Mouse (Mus musculus): ENCODE results near the gene Msl1. TPM values are rescaled to one million over a fixed set of nuclear protein-coding genes. Genes with fewer than 3 reads are reported as not detected.

Msl1 gene
- total and polyA plus RNA-seq, 3 experiments, result 25.9 to 58.1 (median 27.3) TPM

DNA sequence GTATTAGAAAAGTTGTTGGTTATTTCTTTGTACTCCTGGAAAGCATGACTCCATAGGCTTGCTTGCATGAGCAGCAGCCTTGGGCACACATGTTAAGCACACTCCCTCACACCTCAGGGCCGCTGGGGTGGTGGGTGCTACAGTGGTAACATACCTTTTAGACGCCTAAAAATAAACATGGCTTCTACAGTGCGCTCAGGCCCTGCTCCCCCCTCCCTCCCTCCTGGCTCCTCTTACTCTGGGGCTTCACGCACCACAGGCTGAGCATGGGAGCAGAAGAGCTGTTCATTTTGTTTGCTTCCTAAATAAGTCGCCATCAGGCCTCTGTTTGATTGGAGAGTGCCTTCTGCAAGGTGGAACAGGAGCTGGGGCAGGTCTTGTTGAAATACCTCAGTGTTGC is 2.0 kb downstream of the Msl1 start:
- peak overlapping the region; percentile 18; the same call in 1 of the 2 replicates for H3K27ac ChIP-seq (ENCODE audit: insufficient read depth, low read depth)
- dilution Hi-C loops (cut with MboI; ENCODE audit: extremely low pct_ligation_motif_present, extremely low pct_unique_long_range_greater_than_20kb, low sequenced_read_pairs), result no loop called here
- H3K36me3 ChIP-seq (replicated peaks in 1 of 2; ENCODE audit: control insufficient read depth in 1 of 2, insufficient read depth in 1 of 2, low read length in 1 of 2), result peaks cover 25 to 46% of the 10 kb centered on the region in 2 experiments
- H3K4me3 ChIP-seq (replicated peaks in 1 of 3; ENCODE audit: low read depth in 2 of 3, low read length in 2 of 3, poor library complexity in 1 of 3), result peak overlapping the region; percentile 77 to 81 (median 79)
- no peak for TF ChIP-seq MAX (IDR thresholded peaks at IDR 0.05; ENCODE audit: low read length)
- TF ChIP-seq IRF4 (IDR thresholded peaks at IDR 0.05; ENCODE audit: low read depth, low read length), result no peak
- H3K4me2 ChIP-seq (ENCODE audit: insufficient read depth, low read depth, poor library complexity, severe bottlenecking), result peak overlapping the region; percentile 79
- H3K9me3 ChIP-seq (replicated peaks; ENCODE audit: low read length), result no peaks in the 10 kb centered on the region
- in situ Hi-C loops (cut with MboI; ENCODE audit: low pct_ligation_motif_present, low pct_unique_long_range_greater_than_20kb, low sequenced_read_pairs), result no loop called here
- H3K27me3 ChIP-seq (replicated peaks), result no peaks in the 10 kb centered on the region
- H3K9ac ChIP-seq (ENCODE audit: insufficient read depth, low read depth), result peak overlapping the region; percentile 100
- DNase-seq (ENCODE audit: extremely low read depth), result no peak
- H3K79me2 ChIP-seq (replicated peaks; ENCODE audit: control insufficient read depth, extremely low read depth, insufficient read depth, poor library complexity, severe bottlenecking), result peaks cover 32% of the 10 kb centered on the region
- H3K4me1 ChIP-seq (ENCODE audit: control insufficient read depth in 1 of 2, insufficient read depth in 2 of 2), result peaks cover 6 to 38% of the 10 kb centered on the region in 2 experiments

DNA sequence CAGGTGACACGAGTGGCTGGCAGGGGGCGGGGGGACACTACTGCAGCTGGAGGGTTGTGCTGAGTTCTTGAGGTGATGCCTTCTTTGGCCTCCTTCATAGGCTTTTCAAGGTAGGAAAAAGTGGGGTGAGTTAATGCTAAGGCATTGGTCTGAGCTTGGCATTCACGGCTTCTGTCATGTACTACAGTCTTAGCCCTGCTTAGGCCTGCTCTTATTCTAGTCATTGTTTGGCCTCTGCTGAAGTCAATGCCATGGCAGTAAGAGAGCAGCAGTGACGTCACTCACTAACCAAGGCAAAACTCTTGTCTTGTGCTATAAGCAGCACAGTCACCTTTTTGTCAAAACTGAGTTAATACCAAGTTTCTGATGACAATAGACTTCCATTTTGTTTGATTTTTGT is 2.6 kb downstream of the Msl1 start:
- peaks cover 6 to 32% of the 10 kb centered on the region in 2 experiments for H3K4me1 ChIP-seq (ENCODE audit: control insufficient read depth in 1 of 2, insufficient read depth in 2 of 2)
- TF ChIP-seq JUN (IDR thresholded peaks at IDR 0.05; ENCODE audit: insufficient read depth, low read depth, low read length), result no peak
- no peak for TF ChIP-seq CTCF (conservative IDR thresholded peaks at IDR 0.05 in 1 of 2, IDR thresholded peaks at IDR 0.05 in 1 of 2; ENCODE audit: low read depth in 2 of 2, low read length in 2 of 2)
- TF ChIP-seq ELF1 (IDR thresholded peaks at IDR 0.05; ENCODE audit: low read depth, low read length), result no peak
- no peak for TF ChIP-seq RCOR1 (conservative IDR thresholded peaks at IDR 0.05; ENCODE audit: low read depth, low read length)
- no peak for TF ChIP-seq SMC3 (IDR thresholded peaks at IDR 0.05; ENCODE audit: low read depth, low read length)
- no peak for TF ChIP-seq E2F4 (IDR thresholded peaks at IDR 0.05; ENCODE audit: insufficient replicate concordance, low read depth, low read length)
- no peak for TF ChIP-seq BHLHE40 (IDR thresholded peaks at IDR 0.05; ENCODE audit: low read depth, low read length)
- TF ChIP-seq EP300 (IDR thresholded peaks at IDR 0.05; ENCODE audit: low read length), result no peak
- no peak for TF ChIP-seq NELFE (IDR thresholded peaks at IDR 0.05; ENCODE audit: low read depth, low read length)
- no peak for TF ChIP-seq MAFK (IDR thresholded peaks at IDR 0.05; ENCODE audit: insufficient replicate concordance, low read length)
- TF ChIP-seq MXI1 (IDR thresholded peaks at IDR 0.05; ENCODE audit: low read depth, low read length), result no peak
- no peak for TF ChIP-seq HCFC1 (IDR thresholded peaks at IDR 0.05; ENCODE audit: low read depth, low read length)
- no peak for TF ChIP-seq ETS1 (conservative IDR thresholded peaks at IDR 0.05; ENCODE audit: low read depth, low read length)
- peaks cover 27 to 51% of the 10 kb centered on the region in 2 experiments for H3K36me3 ChIP-seq (replicated peaks in 1 of 2; ENCODE audit: control insufficient read depth in 1 of 2, insufficient read depth in 1 of 2, low read length in 1 of 2)
- H3K9me3 ChIP-seq (replicated peaks; ENCODE audit: low read length), result no peaks in the 10 kb centered on the region
- peak overlapping the region; percentile 18; the same call in 1 of the 2 replicates for H3K27ac ChIP-seq (ENCODE audit: insufficient read depth, low read depth)
- peaks cover 32% of the 10 kb centered on the region for H3K79me2 ChIP-seq (replicated peaks; ENCODE audit: control insufficient read depth, extremely low read depth, insufficient read depth, poor library complexity, severe bottlenecking)
- DNase-seq (ENCODE audit: extremely low read depth), result no peak
- in situ Hi-C loops (cut with MboI; ENCODE audit: low pct_ligation_motif_present, low pct_unique_long_range_greater_than_20kb, low sequenced_read_pairs), result no loop called here
- no peaks in the 10 kb centered on the region for H3K27me3 ChIP-seq (replicated peaks)
- H3K4me2 ChIP-seq (ENCODE audit: insufficient read depth, low read depth, poor library complexity, severe bottlenecking), result peak overlapping the region; percentile 79
- peak overlapping the region; percentile 100; the same call in 1 of the 2 replicates for H3K9ac ChIP-seq (ENCODE audit: insufficient read depth, low read depth)
- dilution Hi-C loops (cut with MboI; ENCODE audit: extremely low pct_ligation_motif_present, extremely low pct_unique_long_range_greater_than_20kb, low sequenced_read_pairs), result no loop called here
- peak overlapping the region in 1 of 3 experiments; percentile 77 for H3K4me3 ChIP-seq (replicated peaks in 1 of 3; ENCODE audit: low read depth in 2 of 3, low read length in 2 of 3, poor library complexity in 1 of 3)

Measured in CH12.LX (cell line).